Mouse (Mus musculus) mouse embryonic stem cell (cell line): Measurements from ENCODE around the gene Scyl1.

ENCODE experiments used
- in situ Hi-C, 2 experiments: fragments of 300-500 bp; cut with MboI; formaldehyde crosslinking; loops; 1 replicate in 1 of 2; 3 replicates in 1 of 2; pipeline ENCODE4 v1.14.3; 2019 to 2020; ENCODE audit warnings: low sequenced_read_pairs in 2 of 2, low pct_unique_long_range_greater_than_20kb in 1 of 2, mixed read lengths in 1 of 2; ENCODE audit not compliant: unreplicated experiment in 1 of 2

Gene Scyl1

DNA sequence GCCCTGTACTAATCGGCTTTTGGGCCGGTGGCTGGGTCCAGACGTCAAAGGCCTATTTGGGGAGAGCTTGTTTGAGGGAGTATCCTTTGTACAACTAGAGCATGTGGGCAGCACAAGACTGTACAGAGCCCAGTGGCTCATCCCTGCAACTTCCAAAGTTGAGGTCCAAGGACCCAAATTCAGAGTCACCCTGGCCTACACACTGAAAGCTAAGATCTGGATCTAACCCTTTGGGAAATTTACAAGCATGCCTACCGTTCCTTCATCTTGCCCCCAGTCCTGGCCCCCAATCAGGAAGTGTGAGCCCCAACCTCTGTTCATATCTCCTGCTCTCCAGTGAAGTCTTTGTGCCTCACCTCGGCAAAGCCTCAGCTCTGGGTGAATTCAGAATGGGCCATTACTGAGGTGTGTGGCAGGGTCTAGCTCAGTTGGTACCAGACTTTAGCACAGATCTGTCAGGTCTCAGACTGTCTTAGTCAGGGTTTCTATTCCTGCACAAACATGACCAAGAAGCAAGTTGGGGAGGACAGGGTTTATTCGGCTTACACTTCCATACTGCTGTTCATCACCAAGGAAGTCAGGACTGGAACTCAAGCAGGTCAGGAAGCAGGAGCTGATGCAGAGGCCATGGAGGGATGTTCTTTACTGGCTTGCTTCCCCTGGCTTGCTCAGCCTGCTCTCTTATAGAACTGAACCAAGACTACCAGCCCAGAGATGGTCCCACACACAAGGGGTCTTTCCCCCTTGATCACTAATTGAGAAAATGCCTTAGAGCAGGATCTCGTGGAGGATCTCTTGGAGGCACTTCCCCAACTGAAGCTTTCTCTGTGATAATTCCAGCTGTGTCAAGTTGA is 22.9 kb upstream of the Scyl1 start:
- in situ Hi-C loops = loop anchor here (5.0 to 10.0 kb wide), 3 partner anchors 58 to 83 kb away; partner anchors contain the start of genes Frmd8 (in 1 of the 2) and Slc25a45 (in 1 of the 2)

DNA sequence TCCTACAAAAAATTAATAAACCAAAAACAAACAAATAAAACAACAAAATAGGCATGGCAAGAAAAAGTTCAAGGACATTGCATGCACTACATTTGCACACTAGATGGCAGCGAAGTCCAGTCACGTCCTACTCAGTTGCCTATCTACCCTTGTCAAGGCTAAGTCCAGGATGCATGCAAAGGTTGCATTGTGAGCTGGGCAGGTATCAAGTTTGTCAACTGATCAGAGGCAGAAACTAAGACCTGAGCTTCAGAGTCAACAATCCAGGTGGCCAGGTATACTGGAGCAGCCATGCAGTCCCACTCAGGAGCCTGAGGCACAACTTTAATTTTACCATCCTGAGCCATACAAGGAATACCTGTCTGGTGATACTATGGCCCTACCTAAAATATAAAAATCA is 21.9 kb upstream of the Scyl1 start:
- in situ Hi-C loops = loop anchor here (5.0 to 10.0 kb wide), 3 partner anchors 59 to 84 kb away; partner anchors contain the start of genes Frmd8 (in 1 of the 2) and Slc25a45 (in 1 of the 2)

DNA sequence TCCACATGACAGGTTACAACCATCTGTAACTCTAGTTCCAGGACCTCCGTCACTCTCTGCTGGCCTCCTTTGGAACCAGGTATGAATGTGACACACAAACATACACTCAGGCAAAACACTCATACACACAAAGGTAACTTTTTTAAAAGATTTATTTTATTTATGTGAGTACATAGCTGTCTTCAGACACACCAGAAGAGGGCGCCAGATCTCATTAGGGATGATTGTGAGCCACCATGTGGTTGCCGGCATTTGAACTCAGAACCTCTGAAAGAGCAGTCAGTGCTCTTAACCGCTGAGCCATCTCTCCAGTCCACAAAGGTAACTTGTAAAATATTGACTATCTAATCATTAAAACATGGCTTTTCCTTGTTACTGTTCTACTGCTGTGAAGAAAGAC is 20.1 kb upstream of the Scyl1 start:
- in situ Hi-C loops = loop anchor here (5.0 to 10.0 kb wide), 3 partner anchors 61 to 86 kb away; partner anchors contain the start of genes Frmd8 (in 1 of the 2) and Slc25a45 (in 1 of the 2)

DNA sequence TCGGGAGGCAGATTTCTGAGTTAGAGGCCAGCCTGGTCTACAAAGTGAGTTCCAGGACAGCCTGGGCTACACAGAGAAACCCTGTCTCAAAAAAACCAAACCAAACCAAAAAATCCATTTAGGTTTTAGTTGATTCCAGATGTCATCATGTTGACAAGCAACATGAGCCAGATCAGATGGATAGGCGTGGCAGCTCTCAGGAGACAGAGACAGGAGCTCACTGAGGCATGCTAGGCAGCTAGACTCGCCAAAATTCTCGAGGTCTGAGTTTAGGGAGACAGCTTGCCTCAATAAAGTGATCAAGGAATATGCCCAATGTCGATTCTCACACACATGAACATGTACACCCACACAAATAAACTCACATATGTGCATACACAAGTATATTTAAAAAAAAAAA is 17.8 kb upstream of the Scyl1 start:
- in situ Hi-C loops = loop anchor here (5.0 to 10.0 kb wide), 2 partner anchors 88 to 264 kb away; partner anchors contain the start of genes Frmd8 (in 1 of the 2) and Slc25a45 (in 1 of the 2)

DNA sequence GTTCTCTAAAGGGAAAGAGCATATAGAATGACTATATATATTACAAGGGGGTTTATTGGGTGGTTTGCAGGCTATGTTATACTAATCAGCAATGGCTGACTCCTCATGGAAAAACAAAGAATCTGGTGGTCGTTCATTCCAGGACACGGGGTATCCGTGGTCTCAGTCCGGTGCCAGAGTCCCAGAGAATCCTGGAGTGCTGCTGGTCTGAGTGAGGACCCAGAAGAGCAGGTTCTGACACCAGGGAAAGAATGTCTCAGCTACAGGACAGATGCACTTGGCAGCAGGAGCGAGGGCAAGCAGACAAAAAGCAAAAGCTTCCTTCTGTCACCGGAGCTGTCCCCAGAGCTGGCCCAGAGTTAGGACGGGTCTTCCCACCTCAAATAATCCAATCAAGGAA is 17.4 kb upstream of the Scyl1 start:
- in situ Hi-C loops = loop anchor here (5.0 to 10.0 kb wide), 2 partner anchors 89 to 264 kb away; partner anchors contain the start of genes Frmd8 (in 1 of the 2) and Slc25a45 (in 1 of the 2)

DNA sequence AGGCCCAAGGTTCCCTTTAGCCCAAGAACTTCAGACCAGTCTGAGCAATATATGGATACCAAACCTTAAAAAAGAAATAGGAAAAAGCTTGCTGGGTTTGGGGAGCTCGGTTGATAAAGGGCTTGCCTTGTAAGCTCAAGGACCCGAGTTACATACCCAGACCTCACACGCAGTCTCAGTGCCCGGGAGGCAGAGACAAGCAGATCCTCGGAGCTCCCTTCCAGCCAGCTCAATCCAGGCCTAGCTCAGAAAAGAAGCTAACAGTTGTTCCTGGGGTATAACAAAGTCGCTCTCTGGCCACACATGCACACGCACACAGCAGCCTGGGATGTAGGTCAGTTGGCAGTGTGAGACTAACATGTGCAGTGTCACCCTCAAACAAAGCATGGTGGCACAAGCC is 16.7 kb upstream of the Scyl1 start:
- in situ Hi-C loops = loop anchor here (5.0 to 10.0 kb wide), 2 partner anchors 89 to 263 kb away; partner anchors contain the start of genes Frmd8 (in 1 of the 2) and Slc25a45 (in 1 of the 2)

DNA sequence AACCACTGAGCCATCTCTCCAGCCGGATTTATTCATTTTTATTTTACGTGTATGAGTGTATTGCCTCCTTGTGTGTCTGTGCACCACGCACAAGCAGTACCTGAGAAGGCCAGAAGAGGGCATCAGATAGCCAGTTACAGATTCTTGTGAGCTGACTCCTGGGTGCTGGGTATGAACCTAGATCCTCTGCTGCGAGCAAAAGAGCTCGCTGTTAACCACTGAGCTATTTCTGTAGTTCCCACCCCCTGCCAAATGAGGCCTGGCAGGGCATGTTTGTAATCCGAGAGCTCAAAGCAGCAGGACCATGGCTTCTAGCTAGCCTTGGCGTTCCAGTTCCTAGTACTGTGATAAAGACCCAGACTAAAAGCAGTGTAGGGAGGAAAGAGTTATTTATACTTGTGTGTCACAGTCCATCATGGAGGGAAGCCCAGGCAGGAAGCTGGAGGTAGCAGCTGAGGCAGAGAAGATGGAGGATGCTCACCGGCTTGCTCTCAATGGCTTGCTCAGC is 16.0 kb upstream of the Scyl1 start:
- in situ Hi-C loops = loop anchor here (5.0 to 10.0 kb wide), 2 partner anchors 90 to 262 kb away; partner anchors contain the start of genes Frmd8 (in 1 of the 2) and Slc25a45 (in 1 of the 2)

DNA sequence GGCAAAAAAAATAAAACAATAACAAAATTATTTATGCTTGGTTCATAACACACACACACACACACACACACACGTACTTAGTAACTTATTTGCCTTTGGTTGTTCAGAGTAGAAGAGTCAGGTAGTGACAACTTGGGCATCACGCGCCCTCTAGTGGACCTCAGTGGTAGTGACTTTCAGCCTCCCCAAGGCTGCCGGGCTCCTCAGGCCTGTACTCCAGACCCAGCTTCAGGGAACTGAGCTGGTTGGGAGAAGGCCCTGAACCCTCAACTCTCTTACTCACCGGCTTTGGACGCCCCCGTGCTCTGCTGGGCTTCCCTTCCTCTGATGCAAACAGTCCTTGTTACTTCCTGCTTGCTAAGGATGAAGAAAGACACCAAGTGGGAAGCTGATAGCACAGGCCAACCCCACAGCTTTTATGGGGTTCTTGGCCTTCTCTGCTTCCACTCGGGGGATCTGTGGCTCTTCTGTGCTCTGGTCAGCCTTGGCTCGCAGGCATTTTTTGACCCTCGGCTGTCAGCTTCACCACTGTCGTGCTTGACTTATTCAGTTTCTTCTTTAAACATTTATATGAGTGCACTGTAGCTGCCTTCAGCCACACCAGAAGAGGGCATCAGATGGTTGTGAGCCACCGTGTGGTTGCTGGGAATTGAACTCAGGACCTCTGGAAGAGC is 15.4 kb upstream of the Scyl1 start:
- in situ Hi-C loops = loop anchor here (5.0 to 10.0 kb wide), 2 partner anchors 91 to 262 kb away; partner anchors contain the start of genes Frmd8 (in 1 of the 2) and Slc25a45 (in 1 of the 2)

DNA sequence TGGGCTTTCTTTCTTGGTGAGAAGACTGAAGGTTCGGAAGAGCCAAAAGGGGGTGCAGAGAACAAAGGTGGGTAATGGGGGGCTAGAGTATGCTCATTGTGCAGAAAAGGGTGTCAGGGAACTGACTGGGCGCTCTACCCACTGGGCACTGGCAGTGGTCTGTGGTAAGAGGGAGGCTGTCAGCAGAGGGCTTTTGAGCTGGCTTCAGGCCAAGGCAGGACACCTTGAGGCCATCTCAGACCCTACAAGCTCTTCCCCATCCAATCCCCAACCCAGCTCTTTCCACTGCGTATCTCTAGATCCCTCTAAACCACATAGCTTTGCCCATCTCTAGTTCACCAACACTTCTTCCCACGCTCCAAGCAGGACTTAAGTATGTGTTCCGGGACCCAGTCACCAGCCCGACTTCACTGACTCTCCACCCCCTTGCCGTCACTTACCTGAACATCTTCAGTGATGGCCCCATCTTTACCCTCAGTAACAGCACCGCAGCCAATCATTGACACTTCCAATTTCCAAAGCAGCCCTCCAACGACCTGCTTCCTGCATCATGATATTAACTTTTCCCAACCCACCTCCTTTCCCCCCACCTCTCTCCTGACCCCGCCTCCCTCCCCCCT is 13.8 kb upstream of the Scyl1 start:
- in situ Hi-C loops = loop anchor here (5.0 to 10.0 kb wide), 2 partner anchors 92 to 260 kb away; partner anchors contain the start of genes Frmd8 (in 1 of the 2) and Slc25a45 (in 1 of the 2)

DNA sequence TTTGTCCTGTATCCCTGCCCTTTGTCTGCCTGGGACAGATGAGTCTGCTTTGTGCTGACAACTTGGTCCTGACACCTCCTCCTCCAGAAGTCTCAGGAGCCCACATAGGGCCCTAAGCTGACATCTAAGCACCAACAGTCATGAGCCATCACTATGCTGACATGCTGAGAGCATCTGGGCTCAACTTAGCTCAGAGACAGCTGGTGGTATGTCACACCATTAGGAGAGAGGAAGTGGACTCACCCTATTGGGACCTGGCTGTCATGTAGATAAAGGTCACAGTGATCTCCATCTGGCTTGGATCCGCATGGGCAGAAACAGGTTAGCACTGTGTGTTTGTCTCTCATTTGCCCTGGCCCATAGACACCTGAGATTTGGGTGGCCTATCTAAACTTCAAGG is 10.9 kb upstream of the Scyl1 start:
- in situ Hi-C loops = loop anchor here in 1 of 2 experiments (10.0 kb wide), 1 partner anchor 257 kb away; no protein-coding TSS in a partner anchor

DNA sequence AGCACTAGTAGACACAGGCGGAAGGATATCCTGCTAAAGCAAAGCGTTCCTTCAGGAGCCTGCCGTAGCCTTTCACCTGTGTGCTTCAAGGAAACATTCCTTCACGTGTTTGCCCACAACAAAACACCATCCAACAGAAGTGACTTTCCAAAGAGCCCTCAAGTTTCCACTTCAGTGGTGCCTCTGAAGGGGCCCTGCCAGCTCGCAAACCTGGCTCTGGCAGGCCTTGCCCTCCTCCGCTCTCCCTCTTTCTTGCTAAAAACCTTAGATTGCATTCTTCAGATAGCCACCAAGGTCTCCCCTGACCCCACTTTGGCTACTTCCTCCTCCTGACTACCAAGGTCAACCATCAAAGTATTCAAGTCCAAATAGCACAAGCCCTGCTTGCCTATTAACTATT is 10.3 kb upstream of the Scyl1 start:
- in situ Hi-C loops = loop anchor here in 1 of 2 experiments (10.0 kb wide), 1 partner anchor 257 kb away; no protein-coding TSS in a partner anchor

DNA sequence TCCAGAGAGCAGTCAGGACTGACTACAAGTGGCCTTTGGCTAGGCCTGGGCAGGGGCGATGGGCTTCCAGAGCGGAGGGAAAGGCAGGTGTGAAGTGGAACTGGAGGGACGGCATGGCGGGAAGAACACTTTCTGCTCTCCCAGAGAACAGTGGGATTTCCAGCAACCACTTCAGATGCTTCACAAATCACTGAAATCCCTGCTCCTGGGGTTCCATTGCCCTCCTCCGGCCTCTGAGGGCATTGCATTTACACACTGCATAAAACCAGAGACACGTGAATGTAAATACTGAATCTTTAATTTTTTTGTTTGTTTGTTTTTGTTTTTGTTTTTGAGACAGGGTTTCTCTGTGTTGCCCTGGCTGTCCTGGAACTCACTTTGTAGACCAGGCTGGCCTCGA is 9.0 kb upstream of the Scyl1 start:
- in situ Hi-C loops = loop anchor here in 1 of 2 experiments (10.0 kb wide), 1 partner anchor 255 kb away; no protein-coding TSS in a partner anchor

DNA sequence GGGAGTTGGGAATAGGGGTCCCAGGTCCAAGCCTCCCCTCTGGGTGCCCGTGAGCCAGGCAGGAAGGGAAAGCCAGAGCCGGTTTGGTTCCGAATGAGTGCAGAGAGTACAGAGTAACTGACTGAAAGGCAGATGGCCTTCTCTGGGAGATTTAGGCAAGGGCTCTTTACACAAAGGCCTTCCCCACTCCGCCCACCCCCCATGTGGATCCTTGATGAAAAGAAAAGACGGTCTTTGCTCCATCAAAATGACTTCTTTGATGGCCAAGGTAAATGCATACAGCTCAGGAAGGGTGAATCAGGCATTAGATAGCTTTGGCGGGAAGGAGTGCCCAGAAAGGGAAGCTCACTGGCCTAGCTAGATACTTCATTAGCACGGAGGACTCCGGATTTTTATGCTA is 7.1 kb upstream of the Scyl1 start:
- in situ Hi-C loops = loop anchor here in 1 of 2 experiments (5.0 kb wide), 1 partner anchor 66 kb away; no protein-coding TSS in a partner anchor

DNA sequence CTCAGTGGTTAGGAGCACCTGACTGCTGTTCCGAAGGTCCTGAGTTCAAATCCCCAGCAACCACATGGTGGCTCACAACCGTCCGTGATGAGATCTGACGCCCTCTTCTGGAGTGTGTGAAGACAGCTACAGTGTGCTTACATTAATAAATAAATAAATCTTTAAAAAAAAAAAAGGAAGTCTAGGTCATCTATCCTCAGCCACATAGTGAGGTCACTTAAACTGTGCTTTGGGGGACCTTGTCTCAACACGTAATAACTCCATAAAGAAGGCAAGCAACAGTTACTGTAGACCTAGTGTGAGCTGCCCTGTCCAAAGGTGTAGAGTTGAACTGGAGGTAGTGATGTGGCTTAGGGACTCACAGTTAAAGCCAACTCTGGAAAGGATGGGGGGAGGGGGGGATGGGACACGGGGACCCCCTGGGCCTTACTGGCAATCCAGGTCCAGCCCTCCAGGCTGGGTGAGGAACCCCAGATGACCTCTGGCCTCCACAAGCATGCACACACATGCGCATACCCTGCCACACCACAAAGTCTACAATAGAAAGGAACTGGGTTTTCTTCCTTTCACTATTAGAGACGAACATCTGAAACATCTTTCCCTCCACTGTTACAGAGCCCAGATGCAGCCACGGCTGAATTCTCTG is 6.3 kb upstream of the Scyl1 start:
- in situ Hi-C loops = loop anchor here in 1 of 2 experiments (5.0 kb wide), 1 partner anchor 65 kb away; no protein-coding TSS in a partner anchor

DNA sequence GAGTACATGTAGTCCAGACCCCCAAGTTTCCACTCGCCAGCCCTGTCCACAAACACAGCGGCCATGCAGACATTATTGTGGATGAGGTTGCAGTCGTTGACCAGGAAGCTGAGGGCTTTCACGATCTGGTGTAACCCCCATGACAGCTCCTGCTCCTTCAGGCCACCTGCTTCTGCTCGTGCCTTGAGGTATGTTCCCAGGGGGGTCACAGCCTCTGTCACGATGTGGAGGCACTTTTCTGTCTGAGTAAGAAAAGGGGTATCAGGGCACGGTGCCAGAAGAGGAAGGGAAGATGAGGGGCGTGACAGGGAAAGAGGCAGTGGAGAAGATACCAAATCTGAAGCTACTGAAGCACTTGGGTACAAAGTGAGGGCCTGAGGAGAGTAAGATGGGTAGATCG is 908 bp downstream of the Scyl1 start:
- in situ Hi-C loops = no loop called here

DNA sequence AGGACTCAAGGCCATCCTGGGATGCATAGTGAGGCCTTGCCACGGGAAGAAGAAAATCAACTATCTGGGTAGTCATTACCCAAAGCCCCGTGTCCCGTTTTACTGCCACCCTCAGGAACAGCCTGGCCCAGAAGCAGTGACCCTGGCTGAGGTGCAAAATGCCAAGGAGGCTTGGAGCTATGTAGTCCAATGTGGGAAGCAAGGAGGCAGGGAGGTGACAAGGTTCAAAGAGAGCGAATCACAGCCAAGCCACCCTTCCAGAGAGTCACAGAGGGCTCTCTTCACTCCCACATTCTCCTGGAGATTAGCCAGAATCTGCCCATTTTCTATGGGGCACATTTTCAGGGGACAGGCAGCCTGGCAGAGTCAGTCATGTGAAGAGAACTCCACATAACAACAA is 3.9 kb downstream of the Scyl1 start:
- in situ Hi-C loops = no loop called here

DNA sequence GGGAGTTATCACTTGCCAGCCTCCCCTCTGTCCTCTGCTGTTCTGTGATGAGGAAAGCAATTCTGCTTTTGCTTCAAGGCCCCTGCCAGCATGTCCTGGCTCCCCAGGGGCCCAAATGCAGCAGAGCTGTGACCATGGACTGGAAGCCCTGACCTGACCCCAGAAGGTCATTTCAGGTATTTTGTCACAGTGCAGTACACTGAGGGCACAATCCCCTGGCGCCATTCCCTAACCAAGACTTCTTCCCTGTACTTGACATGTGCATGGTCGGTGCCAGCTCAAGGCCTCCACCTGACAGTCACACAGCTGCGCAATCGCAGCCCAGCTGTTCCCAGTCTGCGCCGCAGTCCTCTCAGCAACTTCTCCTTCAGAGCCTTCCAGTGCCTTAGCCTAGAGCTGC is 8.1 kb downstream of the Scyl1 start:
- in situ Hi-C loops = no loop called here
